Mouse (Mus musculus) embryo, embryonic 11 days (tissue): ENCODE results near the gene Rpl35.

Source experiments
- DNase-seq: peaks from one replicate; pipeline ENCODE4 v3.0.0-alpha.2; 2015

Rpl35 gene

GRCm38 (mm10) chr2:38992452-38992851 lies 13.0 kb downstream of the Rpl35 start:
- DNase-seq = no peak

- no peak for DNase-seq
These were observed 13.4 kb downstream of the Rpl35 start for GRCm38 (mm10) chr2:38992004-38992403.

- DNase-seq = no peak
These were observed 16.5 kb downstream of the Rpl35 start for GRCm38 (mm10) chr2:38988929-38989328.

- no peak for DNase-seq
These were observed 17.5 kb downstream of the Rpl35 start for GRCm38 (mm10) chr2:38987803-38988510.

GRCm38 (mm10) chr2:38987371-38987770 lies 18.1 kb downstream of the Rpl35 start:
- no peak for DNase-seq

- DNase-seq = no peak
These were observed 18.8 kb downstream of the Rpl35 start for GRCm38 (mm10) chr2:38986580-38986979.

- DNase-seq = no peak
These were observed 22.0 kb downstream of the Rpl35 start for GRCm38 (mm10) chr2:38983456-38983855.

GRCm38 (mm10) chr2:38977837-38978236 lies 27.6 kb downstream of the Rpl35 start:
- no peak for DNase-seq

GRCm38 (mm10) chr2:38975941-38976805 lies 29.3 kb downstream of the Rpl35 start:
- no peak for DNase-seq

- no peak for DNase-seq
These were observed 30.2 kb downstream of the Rpl35 start for GRCm38 (mm10) chr2:38975181-38975580.

- no peak for DNase-seq
These were observed 31.3 kb downstream of the Rpl35 start for GRCm38 (mm10) chr2:38974171-38974570.

- DNase-seq = no peak
These were observed 31.7 kb downstream of the Rpl35 start for GRCm38 (mm10) chr2:38973701-38974100.

GRCm38 (mm10) chr2:38973223-38973622 lies 32.2 kb downstream of the Rpl35 start:
- DNase-seq = no peak

GRCm38 (mm10) chr2:38970057-38970456 lies 35.4 kb downstream of the Rpl35 start:
- no peak for DNase-seq

- DNase-seq = no peak
These were observed 35.8 kb downstream of the Rpl35 start for GRCm38 (mm10) chr2:38969650-38970049.

GRCm38 (mm10) chr2:38964198-38964597 lies 41.2 kb downstream of the Rpl35 start:
- DNase-seq = peak; percentile 76

GRCm38 (mm10) chr2:38957671-38958223 lies 47.7 kb downstream of the Rpl35 start:
- no peak for DNase-seq

- DNase-seq = no peak
These were observed 49.4 kb downstream of the Rpl35 start for GRCm38 (mm10) chr2:38956062-38956461.

- DNase-seq = no peak
These were observed 52.1 kb downstream of the Rpl35 start for GRCm38 (mm10) chr2:38953152-38953883.
